Mouse (Mus musculus) liver, postnatal 0 days (tissue): ENCODE results near the gene Tbc1d2b.

Experiments
- CTCF ChIP-seq: sonication (generic); IDR thresholded peaks from 2 replicates; pipeline ENCODE4 v1.5.1; 2016; ENCODE audit warnings: antibody characterized with exemption, low read depth
- EP300 ChIP-seq: IDR thresholded peaks from 2 replicates; pipeline ENCODE4 v1.6.1; 2016; ENCODE audit warnings: antibody characterized with exemption, low read depth, mild to moderate bottlenecking

- no peak for TF ChIP-seq CTCF
- no peak for TF ChIP-seq EP300
Measured at GRCm38 (mm10) chr9:90201096-90201495, 69.5 kb downstream of the Tbc1d2b start.
